Mouse (Mus musculus): ENCODE results near the gene Lrg1. TPM values are rescaled to one million over a fixed set of nuclear protein-coding genes. Genes with fewer than 3 reads are reported as not detected.
"Not testable (repeated sequence)": the region's sequence is repeated elsewhere in the genome, so short reads cannot be mapped to it uniquely, and the experiment has no call there.

The Lrg1 gene
- polyA plus RNA-seq, 1 experiment from 2014 or later, result 3.2 TPM

GRCm38 (mm10) chr17:56096883-56097282, 24.9 kb downstream of the Lrg1 start:
- Histone ChIP-seq H3K36me3 (replicated peaks) (peaks cover 88% of the 10 kb centered on the region), H3K27ac (replicated peaks) (no peak overlapping the region), H3K4me3 (replicated peaks) (no peak overlapping the region), H3K27me3 (no peaks in the 10 kb centered on the region), H3K4me2 (no peak overlapping the region), H3K9me3 (replicated peaks) (no peaks in the 10 kb centered on the region), H3K4me1 (replicated peaks) (no peaks in the 10 kb centered on the region), H3K9ac (no peak overlapping the region)
- 79% methylated on average over 12 of the region's 12 CpGs for WGBS (ENCODE audit: insufficient replicate concordance)
- no peak for ATAC-seq (ENCODE audit: insufficient read depth)

- no peaks in the 10 kb centered on the region for H3K4me1 ChIP-seq (replicated peaks)
- no peak overlapping the region for H3K27ac ChIP-seq (replicated peaks)
- no peak for ATAC-seq (ENCODE audit: insufficient read depth)
- no peak overlapping the region for H3K4me3 ChIP-seq (replicated peaks)
- H3K4me2 ChIP-seq, result no peak overlapping the region
- no peaks in the 10 kb centered on the region for H3K27me3 ChIP-seq
- H3K9ac ChIP-seq, result no peak overlapping the region
- peaks cover 60% of the 10 kb centered on the region for H3K36me3 ChIP-seq (replicated peaks)
- WGBS (ENCODE audit: insufficient replicate concordance), result 68% methylated on average over 1 of the region's 1 CpGs
- no peaks in the 10 kb centered on the region for H3K9me3 ChIP-seq (replicated peaks)
These were observed 29.0 kb downstream of the Lrg1 start for GRCm38 (mm10) chr17:56092794-56093193.

GRCm38 (mm10) chr17:56092312-56092711, 29.5 kb downstream of the Lrg1 start:
- Histone ChIP-seq H3K27ac (replicated peaks) (no peak overlapping the region), H3K36me3 (replicated peaks) (peaks cover 59% of the 10 kb centered on the region), H3K27me3 (no peaks in the 10 kb centered on the region), H3K9ac (no peak overlapping the region), H3K4me2 (no peak overlapping the region), H3K4me3 (replicated peaks) (no peak overlapping the region), H3K9me3 (replicated peaks) (no peaks in the 10 kb centered on the region), H3K4me1 (replicated peaks) (no peaks in the 10 kb centered on the region)
- 64% methylated on average over 1 of the region's 1 CpGs for WGBS (ENCODE audit: insufficient replicate concordance)
- ATAC-seq (ENCODE audit: insufficient read depth), result no peak

- Histone ChIP-seq H3K36me3 (replicated peaks) (peaks cover 20% of the 10 kb centered on the region), H3K9ac (peak overlapping the region; percentile 91), H3K27ac (replicated peaks) (0 out of 2 replicates have a peak overlapping the region, but pooled peaks have one; percentile 7), H3K9me3 (replicated peaks) (no peaks in the 10 kb centered on the region), H3K4me2 (peak overlapping the region; percentile 99), H3K4me3 (replicated peaks) (peak overlapping the region; percentile 81), H3K4me1 (replicated peaks) (peaks cover 39% of the 10 kb centered on the region), H3K27me3 (no peaks in the 10 kb centered on the region)
- 17% methylated on average over 8 of the region's 8 CpGs for WGBS (ENCODE audit: insufficient replicate concordance)
- ATAC-seq (ENCODE audit: insufficient read depth), result no peak
These were observed 40.8 kb downstream of the Lrg1 start for GRCm38 (mm10) chr17:56080781-56081585.

- ATAC-seq (ENCODE audit: insufficient read depth), result no peak
- under 1% methylated on average over 11 of the region's 11 CpGs for WGBS (ENCODE audit: insufficient replicate concordance)
- Histone ChIP-seq H3K9ac (peak overlapping the region; percentile 91), H3K4me3 (replicated peaks) (peak overlapping the region; percentile 81), H3K4me1 (replicated peaks) (peaks cover 49% of the 10 kb centered on the region), H3K27me3 (no peaks in the 10 kb centered on the region), H3K36me3 (replicated peaks) (peaks cover 20% of the 10 kb centered on the region), H3K4me2 (peak overlapping the region; percentile 99), H3K27ac (replicated peaks) (peak overlapping the region; percentile 82), H3K9me3 (replicated peaks) (no peaks in the 10 kb centered on the region)
These were observed 41.9 kb downstream of the Lrg1 start for GRCm38 (mm10) chr17:56079921-56080320.

- H3K9me3 ChIP-seq (replicated peaks), result no peaks in the 10 kb centered on the region
- peak; percentile 90 for ATAC-seq (ENCODE audit: insufficient read depth)
- peaks cover 20% of the 10 kb centered on the region for H3K36me3 ChIP-seq (replicated peaks)
- WGBS (ENCODE audit: insufficient replicate concordance), result under 1% methylated on average over 61 of the region's 61 CpGs
- H3K27me3 ChIP-seq, result no peaks in the 10 kb centered on the region
- H3K4me3 ChIP-seq (replicated peaks), result peak within 1 kb of the TSS; percentile 81
- peak within 1 kb of the TSS; percentile 99 for H3K4me2 ChIP-seq
- H3K27ac ChIP-seq (replicated peaks), result peak within 1 kb of the TSS; percentile 84
- peaks cover 55% of the 10 kb centered on the region for H3K4me1 ChIP-seq (replicated peaks)
- peak within 1 kb of the TSS; percentile 91 for H3K9ac ChIP-seq
These were observed 42.7 kb downstream of the Lrg1 start, which contains the start of gene Hdgfl2 for GRCm38 (mm10) chr17:56078880-56079795. TSS of gene Hdgfl2 (plus strand) at chr17:56079634.

GRCm38 (mm10) chr17:56078361-56078760, 43.4 kb downstream of the Lrg1 start:
- peaks cover 62% of the 10 kb centered on the region for H3K4me1 ChIP-seq (replicated peaks)
- H3K4me2 ChIP-seq, result peak overlapping the region; percentile 99
- H3K27me3 ChIP-seq; H3K9me3 ChIP-seq (replicated peaks); ATAC-seq (ENCODE audit: insufficient read depth); H3K9ac ChIP-seq: not testable (repeated sequence)
- H3K36me3 ChIP-seq (replicated peaks), result peaks cover 15% of the 10 kb centered on the region
- H3K27ac ChIP-seq (replicated peaks), result peak overlapping the region; percentile 84
- 55% methylated on average over 9 of the region's 9 CpGs for WGBS (ENCODE audit: insufficient replicate concordance)
- peak overlapping the region; percentile 81 for H3K4me3 ChIP-seq (replicated peaks)

- H3K36me3 ChIP-seq (replicated peaks), result peaks cover 9% of the 10 kb centered on the region
- no peaks in the 10 kb centered on the region for H3K9me3 ChIP-seq (replicated peaks)
- H3K9ac ChIP-seq, result no peak overlapping the region
- H3K4me3 ChIP-seq (replicated peaks), result no peak overlapping the region
- WGBS (ENCODE audit: insufficient replicate concordance), result 73% methylated on average over 5 of the region's 5 CpGs
- no peak for ATAC-seq (ENCODE audit: insufficient read depth)
- no peak overlapping the region for H3K27ac ChIP-seq (replicated peaks)
- no peaks in the 10 kb centered on the region for H3K27me3 ChIP-seq
- no peak overlapping the region for H3K4me2 ChIP-seq
- peaks cover 60% of the 10 kb centered on the region for H3K4me1 ChIP-seq (replicated peaks)
These were observed 44.3 kb downstream of the Lrg1 start for GRCm38 (mm10) chr17:56077523-56077922.

- H3K4me3 ChIP-seq (replicated peaks), result peak within 1 kb of the TSS; percentile 78
- no peaks in the 10 kb centered on the region for H3K27me3 ChIP-seq
- peaks cover 33% of the 10 kb centered on the region for H3K4me1 ChIP-seq (replicated peaks)
- H3K9me3 ChIP-seq (replicated peaks), result no peaks in the 10 kb centered on the region
- peak; percentile 11 for ATAC-seq (ENCODE audit: insufficient read depth)
- peak within 1 kb of the TSS; percentile 98 for H3K27ac ChIP-seq (replicated peaks)
- H3K9ac ChIP-seq, result peak within 1 kb of the TSS; percentile 70
- peak within 1 kb of the TSS; percentile 93 for H3K4me2 ChIP-seq
- under 1% methylated on average over 35 of the region's 35 CpGs for WGBS (ENCODE audit: insufficient replicate concordance)
- H3K36me3 ChIP-seq (replicated peaks), result peaks cover 29% of the 10 kb centered on the region
These were observed 47.0 kb downstream of the Lrg1 start, which contains the start of gene Ubxn6 for GRCm38 (mm10) chr17:56074827-56075208. TSS of gene Ubxn6 (minus strand) at chr17:56075028.

- Histone ChIP-seq H3K27me3 (no peaks in the 10 kb centered on the region), H3K9me3 (replicated peaks) (no peaks in the 10 kb centered on the region), H3K4me1 (replicated peaks) (peaks cover 31% of the 10 kb centered on the region), H3K9ac (peak overlapping the region; percentile 70), H3K4me3 (replicated peaks) (peak overlapping the region; percentile 78), H3K36me3 (replicated peaks) (peaks cover 34% of the 10 kb centered on the region), H3K27ac (replicated peaks) (peak overlapping the region; percentile 98), H3K4me2 (peak overlapping the region; percentile 93)
- WGBS (ENCODE audit: insufficient replicate concordance), result 9% methylated on average over 22 of the region's 22 CpGs
- ATAC-seq (ENCODE audit: insufficient read depth), result peak; percentile 9
These were observed 47.5 kb downstream of the Lrg1 start for GRCm38 (mm10) chr17:56074097-56074826.
